Mouse (Mus musculus): ENCODE measurements at regions not wholly inside any gene's neighbourhood (a gene's known extent, or its start where the extent isn't known, plus 50 kb on each side); places are given as distances from the start of the nearest gene placed in this dataset.
A peak's percentile ranks its signal among the peaks of the same experiment; 100 is the strongest.

DNA sequence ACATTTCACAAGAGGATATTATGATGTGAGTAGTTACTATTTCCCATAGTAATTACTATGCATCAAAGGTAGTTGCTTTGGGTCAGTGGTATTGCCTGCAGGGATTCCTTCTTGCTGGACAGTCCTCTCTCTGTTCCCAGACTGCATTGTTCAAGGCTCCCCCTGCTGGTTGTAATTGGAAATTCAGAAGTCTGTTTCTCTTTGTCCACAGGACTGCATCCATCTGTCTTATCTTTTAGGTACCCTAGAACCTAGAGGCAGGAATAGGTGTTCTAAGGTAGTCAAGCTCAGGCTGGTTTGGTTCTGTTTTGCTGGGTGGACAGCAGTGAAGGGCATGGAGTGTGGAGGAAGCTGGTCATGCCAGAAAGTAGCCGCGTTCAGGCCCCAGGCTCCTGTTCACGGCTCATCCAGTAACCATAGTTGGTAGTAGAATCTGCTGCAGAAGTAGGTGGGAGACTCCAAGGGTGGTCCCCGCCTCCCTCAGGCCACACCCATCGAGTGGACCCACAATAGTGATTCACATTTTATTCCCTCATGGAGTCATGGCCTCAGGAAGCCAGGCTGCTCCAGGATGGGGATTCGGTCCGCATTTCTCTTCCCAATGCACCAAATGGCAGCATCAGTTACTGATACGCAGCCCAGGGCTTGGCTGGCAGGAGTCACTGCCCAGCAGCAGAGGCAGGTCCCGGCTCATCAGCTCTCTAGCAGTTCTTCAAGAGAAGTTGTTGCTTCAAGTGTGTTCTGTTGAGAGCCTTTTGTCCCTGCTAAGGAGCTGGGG, 51.7 kb upstream of the Caprin1 start:
- peak; percentile 64 to 75 for DNase-seq

GRCm38 (mm10) chr2:103849766-103850530, 52.5 kb upstream of the Caprin1 start:
- DNase-seq: no peak

DNA sequence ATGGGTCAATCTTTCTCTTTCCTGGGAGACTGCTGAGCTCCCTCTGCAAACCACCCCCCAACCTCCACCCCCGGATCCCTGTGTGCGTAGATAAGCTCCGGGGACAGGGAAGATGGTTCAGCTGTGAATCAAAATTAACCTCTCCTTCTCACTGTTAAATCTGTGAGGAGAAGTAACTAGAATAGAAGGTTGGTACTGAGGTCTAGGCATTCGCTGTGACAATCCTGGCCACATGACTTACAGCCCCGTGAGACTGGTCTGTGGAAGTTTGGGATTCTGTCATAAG, 53.0 kb upstream of the Caprin1 start:
- no peak for DNase-seq

DNA sequence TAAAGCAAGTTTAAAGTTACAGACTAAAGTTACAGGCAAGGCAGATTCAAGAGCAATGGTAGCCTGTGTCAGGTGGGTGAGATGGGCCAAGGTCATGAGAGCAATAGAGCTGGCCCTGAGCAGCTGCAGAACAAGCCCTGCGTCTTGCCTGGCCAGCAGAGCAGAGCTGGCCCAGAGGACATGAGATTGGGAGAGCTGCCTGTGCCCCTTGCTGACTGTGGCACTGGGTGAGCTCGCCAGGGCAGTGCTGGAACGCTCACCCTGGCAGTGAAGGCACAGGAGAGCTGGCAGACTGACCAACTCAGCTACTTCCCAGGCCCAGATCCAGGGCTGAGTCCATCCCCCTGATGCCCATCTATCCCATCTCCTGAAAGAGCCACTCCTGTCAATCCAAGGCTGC, 53.7 kb upstream of the Caprin1 start:
- no peak for DNase-seq

- no peak for DNase-seq
Observed at GRCm38 (mm10) chr2:103861226-103861625, 63.8 kb upstream of the Caprin1 start.

DNA sequence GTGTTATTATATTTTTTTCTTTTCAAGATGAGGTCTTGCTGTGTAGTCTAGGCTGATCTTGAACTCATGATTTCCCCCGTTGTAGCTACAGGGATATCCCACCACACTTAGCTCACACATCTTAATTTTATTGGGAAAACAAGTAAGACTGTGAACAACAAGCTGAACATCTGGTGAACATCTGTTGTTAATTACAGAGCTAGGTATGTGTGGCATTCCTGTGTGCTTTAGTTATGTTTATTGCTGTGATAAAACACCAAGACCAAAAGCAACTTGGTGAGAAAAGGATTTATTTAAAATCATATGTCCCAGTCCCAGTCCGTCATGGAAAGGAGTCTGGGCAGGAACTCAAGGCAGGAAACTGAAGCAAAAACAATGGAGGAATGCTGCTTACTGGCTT, 66.8 kb upstream of the Caprin1 start:
- DNase-seq: no peak

- peak; percentile 43 to 81 for DNase-seq
Observed at GRCm38 (mm10) chr2:103865319-103866171, 68.1 kb upstream of the Caprin1 start.

GRCm38 (mm10) chr2:103867241-103867957, 70.0 kb upstream of the Caprin1 start:
- no peak for DNase-seq

DNA sequence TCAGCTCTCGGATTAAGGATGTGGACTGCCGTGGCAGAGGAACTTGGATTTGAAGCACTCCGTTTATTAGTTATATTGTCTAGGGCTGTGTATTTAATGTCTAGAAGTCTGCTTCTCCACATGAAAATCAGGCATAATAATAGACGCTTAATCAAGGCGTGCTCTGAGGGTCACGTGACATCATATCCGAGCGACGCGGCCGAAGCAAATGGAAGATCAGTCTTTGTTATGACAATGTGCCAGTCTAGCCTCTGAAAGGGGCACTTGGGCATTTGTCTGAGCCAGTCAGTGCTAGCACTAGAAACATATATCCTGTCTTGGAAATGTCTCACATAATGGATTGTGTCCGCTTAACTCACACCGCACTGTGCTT, 70.5 kb upstream of the Caprin1 start:
- DNase-seq: no peak

- DNase-seq: no peak
Observed at GRCm38 (mm10) chr2:103868655-103869054, 71.2 kb upstream of the Caprin1 start.

DNA sequence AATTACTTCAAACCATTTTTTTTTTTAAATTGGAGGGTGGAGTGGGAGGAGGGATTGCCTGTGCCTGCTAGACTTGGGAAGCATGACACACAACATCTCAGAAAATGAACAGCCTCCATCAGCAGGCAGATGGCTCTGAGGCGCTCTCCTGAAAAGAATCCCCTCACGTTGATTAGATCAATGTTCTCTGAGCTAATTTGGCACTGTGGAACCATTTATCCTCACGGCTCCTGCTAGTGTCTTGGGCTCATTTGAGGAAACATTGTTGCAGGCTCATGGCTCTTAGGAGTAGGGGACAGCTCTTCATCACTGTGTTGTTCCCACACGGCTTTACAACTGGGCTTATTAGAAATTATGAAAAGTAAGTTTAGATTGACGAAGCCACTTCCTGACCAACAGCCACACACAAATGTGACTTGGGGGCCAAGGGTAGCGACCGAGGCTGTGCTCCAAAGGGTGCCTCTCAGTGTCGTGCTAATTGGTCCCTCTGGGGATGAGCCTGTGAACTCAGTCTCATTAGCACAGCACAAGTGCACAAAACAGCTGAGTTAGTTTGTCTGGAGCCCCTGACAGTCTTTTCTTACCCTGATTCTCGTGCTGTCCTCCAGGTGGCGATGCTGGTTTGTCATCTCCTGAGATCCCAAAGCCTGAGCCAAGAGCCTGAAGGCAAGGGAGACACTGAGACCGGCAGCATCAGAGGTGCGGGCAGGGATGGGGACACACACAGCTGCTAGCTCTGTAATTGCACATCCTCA, 74.2 kb upstream of the Caprin1 start:
- peak; percentile 80 to 89 for DNase-seq

DNA sequence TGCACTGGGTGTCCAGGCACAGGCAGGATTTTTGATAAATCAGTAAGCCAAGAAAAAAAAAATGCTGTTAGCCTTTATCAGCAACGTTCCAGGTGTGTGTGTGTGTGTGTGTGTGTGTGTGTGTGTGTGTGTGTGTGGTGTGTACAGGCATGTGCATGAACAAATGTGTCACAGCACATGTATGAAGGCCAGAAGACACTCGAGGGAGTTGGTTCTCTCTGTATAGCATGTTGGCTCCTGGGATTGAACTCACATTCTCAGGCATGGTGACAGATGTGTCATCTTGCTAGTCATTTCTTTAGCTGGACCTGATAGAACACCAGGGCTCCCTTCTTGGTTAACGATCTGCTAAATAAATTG, 74.8 kb upstream of the Caprin1 start:
- DNase-seq: no peak

DNA sequence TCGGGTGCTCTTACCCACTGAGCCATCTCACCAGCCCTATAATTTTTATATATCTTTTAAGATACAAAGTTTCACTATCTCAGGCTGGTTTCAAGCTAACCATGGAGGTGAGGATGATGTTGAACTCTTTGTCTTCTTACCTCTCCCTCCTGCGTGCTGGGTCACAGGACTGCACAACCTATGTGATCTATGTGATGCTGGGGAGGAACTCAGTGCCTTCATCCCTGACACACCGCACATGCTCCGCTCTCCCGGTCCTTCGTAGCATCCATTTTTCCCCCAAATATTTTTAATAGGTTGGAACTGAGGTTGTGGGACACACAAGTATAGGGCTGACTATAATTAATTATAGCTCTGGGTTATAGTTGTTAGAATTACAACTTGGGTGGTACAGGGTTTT, 75.9 kb upstream of the Caprin1 start:
- no peak for DNase-seq

DNA sequence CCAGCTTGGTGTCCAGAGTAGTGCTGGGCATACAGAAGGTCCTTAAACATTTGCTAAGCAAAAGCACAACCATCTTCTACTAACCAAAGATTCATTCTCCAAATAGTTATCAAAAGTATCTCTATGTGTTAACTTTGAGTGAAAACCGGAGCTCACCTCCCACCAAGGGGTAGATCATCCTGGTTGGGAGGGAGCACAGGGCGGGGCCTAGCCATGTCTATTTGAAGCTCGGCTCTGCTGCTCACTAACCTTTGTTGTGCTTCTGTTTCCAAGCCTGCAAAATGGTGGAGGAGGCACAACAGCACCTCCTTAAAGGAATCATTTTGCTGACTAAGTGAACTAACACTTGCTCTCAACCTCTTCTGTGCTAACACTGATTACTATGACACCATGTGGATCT, 77.0 kb upstream of the Caprin1 start:
- DNase-seq: no peak

DNA sequence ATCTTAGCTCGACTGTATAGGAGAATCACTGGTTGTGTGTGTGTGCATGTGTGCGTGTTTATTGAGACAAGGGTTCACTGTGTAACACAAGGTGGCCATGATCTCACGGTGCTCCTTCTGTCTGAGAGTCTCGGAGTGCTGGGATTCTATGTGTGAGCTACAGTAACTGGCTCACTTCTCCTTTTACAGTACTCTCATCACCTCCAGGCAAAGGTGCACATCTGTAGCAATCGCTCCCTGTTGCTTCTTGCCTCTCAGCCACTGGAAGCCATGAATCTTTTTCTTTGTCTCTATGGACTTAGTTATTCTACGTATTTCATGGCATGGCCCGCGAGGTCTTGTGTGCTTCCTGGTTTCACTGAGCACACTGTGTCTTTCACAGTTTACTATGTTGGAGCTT, 78.3 kb upstream of the Caprin1 start:
- DNase-seq: no peak

DNA sequence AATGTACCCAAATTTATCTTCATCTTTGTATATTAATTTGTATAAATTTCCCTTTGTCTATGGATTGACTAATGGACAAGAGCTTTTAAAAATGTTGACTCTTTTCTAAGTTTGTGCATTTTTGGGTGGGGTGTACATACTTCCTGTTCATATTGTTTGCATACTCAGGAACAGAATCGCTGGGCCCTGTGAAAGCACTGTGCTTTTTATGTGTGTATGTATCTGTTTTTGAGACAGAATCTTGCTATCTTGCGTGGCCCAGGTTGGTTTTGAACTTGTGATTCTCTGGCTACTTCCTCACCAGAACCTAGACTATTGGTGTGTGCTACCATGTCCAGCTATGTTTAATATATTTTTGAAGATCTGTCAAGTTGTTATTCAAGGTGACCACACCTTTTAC, 78.8 kb upstream of the Caprin1 start:
- no peak for DNase-seq

DNA sequence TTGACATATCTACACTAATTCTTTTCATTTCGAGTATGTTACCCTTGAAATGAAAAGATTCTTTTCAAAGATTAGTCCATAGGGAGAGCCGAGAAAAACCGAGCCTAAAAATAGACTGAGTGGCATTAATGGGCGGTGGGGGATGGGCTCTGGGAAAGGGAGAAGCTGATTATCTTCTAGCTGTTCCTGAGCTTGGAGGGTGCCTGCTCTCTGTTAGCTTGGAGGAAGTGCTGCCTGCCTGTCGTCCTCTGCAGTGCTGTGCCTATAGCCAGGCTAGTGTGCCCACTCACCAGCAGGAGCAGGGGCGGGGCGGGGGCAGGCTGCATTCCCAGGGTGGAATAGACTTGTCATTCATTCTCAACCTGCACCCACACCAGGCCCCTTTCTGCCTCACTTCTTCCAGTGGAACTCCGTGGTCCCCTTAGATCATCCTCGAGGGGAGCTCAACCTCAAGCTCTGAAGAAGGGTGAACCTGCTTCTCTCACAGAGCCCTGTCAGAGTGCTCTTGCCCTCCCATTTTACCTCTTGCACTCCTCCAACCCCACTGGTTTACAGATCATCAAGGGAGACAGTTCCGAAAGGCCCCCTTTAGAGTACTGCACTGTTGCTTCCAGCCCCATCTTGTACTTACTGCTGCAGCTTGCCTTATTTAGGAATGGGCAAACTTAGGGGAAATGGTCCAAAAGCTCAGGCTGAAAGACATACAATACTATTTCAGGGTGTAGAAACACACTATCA, 76.6 kb upstream of the Lmo2 start:
- DNase-seq: no peak

DNA sequence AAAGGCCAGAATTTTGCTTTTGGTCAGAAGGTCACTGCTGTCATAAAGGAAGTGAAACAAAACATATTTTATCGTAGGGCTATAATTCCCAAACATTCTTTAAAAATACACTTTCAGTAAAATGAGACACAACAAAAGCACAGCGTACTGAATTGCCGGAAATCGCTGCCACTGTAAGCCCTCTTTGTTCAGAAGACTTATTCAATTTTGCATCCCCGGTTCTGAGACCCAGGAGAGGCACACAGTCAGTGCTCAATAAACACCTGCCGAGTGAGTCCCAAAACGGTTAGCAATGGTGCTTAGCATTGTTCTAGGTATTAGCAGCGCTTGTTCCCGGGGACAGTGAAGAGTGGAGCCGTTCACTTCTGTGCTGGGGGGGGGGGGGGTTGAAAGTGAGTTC, 72.9 kb upstream of the Lmo2 start:
- DNase-seq: no peak

DNA sequence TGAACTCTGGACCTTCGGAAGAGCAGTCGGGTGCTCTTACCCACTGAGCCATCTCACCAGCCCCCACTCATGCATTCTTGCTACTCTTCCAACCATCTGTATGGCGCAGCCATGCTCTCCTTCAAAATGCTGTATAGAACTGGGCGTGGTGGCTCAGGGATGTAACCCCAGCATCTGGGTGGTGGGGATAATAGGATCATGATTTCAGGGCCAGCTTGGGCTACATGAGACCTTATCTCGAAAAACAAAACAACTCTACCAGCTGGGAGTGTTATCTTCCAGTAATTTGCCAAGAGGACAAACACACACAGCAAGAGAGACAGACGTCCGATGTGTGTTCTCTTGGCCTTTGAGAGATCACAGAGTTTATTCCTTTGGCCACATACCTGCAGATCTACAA, 69.8 kb upstream of the Lmo2 start:
- DNase-seq: no peak

GRCm38 (mm10) chr2:103891240-103891767, 66.5 kb upstream of the Lmo2 start:
- DNase-seq: no peak

GRCm38 (mm10) chr2:103893159-103893740, 64.5 kb upstream of the Lmo2 start:
- no peak for DNase-seq

Measured in kidney, postnatal 36 days (tissue).